Mouse (Mus musculus): ENCODE measurements around the gene Macrod1.

Gene Macrod1

GRCm38 (mm10) chr19:7246021-7246420 lies 189.4 kb downstream of the Macrod1 start:
- DNase-seq: no peak

All from thymus, postnatal 14 days (tissue).